Mouse (Mus musculus): ENCODE results near the gene Sgms1.
"Not testable (repeated sequence)": the region's sequence is repeated elsewhere in the genome, so short reads cannot be mapped to it uniquely, and the experiment has no call there.

The Sgms1 gene

DNA sequence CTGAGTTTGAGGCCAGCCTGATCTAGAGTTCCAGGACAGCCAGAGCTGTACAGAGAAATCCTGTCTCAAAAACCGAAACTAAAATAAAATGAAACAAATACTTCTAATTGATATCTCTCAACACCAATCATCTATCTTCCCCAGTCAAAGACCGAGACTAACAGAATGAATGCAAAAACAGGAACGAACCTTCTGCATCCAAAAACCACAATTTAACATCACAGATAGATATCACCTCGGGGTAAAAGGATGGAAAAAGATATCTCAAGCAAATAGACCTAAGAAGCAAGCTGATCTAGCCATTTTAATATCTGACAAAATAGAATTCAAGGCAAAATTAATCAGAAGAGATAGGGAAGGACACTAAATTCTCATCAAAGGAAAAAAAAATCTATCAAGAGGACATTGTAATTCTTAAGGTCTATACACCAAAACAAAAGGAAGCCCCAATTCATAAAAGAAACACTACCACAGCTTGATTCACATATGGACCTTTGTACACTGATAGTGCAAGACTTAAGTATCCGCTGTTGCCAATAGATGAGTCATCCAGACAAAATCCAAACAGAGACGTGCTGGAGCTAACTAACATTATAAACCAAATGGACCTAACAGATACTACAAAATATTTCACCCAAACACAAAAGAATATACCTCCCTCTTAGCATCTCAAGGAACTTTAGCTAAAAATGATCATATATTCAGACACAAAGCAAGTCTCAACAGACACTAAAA is 301.6 kb downstream of the Sgms1 start:
- no peak for DNase-seq (ENCODE audit: low spot score)

DNA sequence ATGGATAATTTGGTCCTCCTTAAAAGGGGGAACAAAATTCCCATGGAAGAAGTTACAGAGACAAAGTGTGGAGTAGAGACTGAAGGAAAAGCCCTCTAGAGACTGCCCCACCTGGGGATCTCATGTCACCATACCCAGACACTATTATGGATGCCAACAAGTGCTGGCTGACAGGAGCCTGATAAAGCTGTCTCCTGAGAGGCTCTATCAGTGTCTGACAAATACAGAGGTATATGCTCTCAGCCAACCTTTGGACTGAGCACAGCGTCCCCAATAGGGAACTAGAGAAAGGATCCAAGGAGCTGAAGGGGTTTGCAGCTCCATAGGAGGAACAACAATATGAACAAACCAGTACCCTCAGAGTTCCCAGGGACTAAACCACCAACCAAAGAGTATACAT is 304.7 kb downstream of the Sgms1 start:
- DNase-seq (ENCODE audit: low spot score): not testable (repeated sequence)
